Mouse (Mus musculus): ENCODE data around the gene Rnf223.

Rnf223 gene

DNA sequence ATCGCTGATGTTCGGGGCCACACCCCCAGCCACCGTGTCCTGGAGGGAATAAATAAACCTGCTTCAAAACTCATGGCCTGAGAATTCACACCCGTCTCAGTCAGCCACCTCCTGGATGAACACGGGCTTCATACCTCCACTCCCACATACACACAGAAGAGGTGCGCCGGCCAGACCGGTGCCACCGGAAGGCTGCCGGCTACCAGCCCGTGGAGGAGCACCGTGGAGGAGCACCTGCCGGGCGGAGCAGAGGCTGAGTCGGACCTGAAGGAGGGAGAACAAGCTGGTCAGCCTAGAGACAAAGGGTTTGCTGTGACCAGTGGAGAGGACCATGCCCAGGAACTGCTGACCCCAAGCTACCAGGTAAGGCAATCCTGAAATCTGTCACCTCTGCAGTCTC, at the start of gene Rnf223:
TSS of gene Rnf223 (plus strand) at position 78 of the 400 bp plus-strand sequence.
- DNase-seq (ENCODE audit: extremely low spot score, low read depth, low spot score), result no peak

DNA sequence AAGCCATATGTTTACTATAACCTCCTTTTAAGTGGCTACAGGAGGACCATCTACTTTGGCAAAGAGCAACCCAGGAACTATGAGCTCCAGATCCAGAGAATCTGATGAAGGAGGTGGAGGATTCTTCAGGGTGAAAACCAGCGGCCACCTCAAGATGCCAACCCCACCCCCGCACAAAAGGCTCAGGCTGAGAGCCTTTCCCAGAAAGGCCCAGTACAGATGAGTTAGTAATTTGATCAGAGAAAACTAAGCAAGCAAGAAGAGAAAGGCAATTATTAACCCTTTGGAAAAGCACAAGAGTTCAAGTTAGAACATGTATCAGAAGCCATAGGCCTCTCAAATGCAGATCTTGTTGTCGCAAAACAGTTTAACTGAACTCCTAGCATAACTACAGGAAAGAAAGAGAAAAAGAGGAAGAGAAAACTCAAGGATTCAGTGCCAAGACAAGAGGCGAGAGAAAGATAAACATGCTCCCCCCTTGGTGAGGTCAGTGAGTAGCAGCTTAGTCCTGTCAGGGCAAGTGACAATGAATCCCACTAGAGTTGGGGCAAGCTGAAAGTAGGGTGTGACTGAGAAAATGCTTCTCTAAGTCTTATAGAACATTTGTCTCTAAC, 47.6 kb upstream of the Rnf223 start:
- no peak for DNase-seq (ENCODE audit: extremely low spot score, low read depth, low spot score)

DNA sequence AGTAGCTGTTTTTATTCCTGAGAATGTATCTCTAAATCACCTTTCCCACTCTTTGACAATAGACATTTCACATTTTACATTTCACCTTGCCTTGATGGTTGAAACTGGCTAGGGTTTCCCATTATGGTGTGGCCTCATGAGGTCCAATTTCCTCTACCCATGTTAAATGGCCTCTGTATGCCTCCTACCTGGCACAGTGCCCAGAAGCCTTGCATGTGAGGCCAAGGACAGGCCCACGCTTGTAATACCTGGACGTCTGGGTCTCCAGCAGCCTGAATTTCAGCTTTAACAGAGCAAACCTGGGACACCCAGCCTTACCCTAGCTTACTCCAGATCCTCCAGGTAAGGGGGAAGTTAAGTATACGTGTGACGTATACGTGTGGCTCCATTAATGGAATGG, 47.0 kb upstream of the Rnf223 start:
- no peak for DNase-seq (ENCODE audit: extremely low spot score, low read depth, low spot score)

DNA sequence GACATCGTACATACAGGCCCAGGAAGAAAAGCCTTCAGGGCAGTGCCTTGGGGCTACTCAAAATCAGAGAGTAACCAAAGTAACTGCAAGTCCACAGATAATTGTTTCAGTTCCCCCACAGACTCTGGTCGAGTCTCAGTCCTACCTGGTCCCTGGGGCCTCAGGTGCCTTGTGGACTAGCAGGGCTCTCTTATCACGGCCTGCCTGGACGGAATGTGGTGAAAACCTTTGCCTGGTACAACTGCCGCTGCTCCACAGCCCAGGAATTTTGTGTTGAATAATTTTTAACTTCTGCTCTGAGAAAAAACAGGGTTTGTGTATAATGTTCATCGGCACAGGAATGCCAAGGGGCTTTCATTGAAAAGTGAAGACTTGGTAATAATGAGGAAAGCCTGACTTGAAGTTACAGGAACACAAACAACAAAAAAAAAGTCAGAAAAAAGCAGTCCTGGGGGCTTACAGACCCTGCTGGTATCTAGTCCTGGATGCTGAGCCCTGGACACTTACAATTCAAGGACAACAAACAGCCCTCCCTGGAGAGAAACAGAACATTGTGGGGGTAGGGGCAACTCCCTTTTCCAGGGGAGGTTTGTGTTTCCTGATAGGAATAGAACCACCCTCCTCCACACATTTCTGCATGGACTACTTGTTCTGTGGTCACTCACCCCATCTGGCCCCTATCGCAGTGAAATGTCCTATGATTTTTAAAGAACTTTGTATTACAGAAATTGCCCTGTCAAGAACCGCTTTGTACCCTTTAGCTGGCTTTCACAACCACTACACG, 46.0 kb upstream of the Rnf223 start:
- DNase-seq (ENCODE audit: extremely low spot score, low read depth, low spot score), result no peak

DNA sequence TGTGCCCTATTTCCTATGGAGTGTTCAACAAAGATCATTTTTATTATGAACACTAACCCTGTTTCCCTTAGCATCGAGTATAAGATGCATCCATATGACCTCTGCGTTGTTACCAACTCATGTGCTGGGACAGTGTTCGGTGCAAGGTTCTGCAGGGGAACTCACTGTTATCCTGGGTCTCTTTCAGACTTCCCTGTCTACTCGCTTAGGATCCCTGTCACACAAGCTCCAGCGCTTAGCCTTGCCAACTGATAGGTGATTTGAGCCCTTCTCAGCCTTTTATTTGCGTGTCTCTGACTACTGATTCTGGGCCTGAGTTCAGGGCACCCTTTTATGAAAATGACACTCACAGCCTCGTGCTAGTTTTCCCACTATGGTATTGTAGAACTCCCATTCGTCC, 45.1 kb upstream of the Rnf223 start:
- no peak for DNase-seq (ENCODE audit: extremely low spot score, low read depth, low spot score)

DNA sequence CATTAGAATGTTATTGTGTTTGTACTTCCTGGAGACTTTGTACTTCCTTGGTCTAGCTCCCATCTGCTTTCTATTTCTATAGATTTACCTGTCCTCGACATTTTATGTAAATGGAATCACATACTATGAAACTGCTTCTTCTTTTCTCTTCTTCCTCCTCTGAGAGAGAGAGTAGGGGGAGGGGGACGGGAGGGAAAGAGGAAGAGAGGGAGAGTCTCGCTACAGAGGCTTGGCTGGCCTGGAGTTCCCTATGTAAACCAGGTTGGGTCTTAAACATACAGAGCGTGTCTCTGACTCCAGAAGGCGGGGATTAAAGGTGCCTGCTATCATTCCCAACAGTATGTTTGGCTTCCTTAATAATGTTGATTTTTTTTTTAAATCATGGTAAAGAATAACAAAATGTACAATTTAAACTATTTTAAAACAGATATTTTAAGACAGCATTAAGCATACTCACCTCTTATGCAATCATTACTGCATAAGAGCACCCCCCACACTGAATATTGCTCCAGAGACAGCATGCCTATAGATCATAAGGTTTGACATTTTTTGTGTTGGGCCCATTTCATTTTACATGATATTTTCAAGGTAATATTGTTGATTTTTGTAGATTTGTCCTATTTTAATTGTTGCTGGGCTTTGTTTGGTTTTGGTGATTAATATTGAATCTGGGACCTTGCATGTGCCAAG, 42.8 kb upstream of the Rnf223 start:
- DNase-seq (ENCODE audit: extremely low spot score, low read depth, low spot score), result no peak

DNA sequence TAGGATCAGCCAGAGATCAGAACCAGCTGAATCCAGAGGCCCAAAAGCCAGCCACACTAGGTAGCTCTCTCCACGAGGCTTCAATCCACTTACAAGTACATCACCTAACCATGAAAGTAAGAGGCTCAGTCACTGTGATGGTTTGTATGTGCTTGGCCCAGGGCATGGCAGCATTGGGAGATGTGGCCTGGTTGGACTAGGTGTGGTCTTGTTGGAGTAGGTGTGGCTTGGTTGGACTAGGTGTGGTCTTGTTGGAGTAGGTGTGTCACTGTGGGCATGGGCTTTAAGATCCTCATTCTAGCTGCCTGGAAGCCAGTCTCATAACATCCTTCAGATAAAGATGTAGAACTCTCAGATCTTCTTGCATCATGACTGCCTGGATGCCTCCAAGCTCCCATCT, 39.1 kb upstream of the Rnf223 start:
- DNase-seq (ENCODE audit: extremely low spot score, low read depth, low spot score), result no peak

DNA sequence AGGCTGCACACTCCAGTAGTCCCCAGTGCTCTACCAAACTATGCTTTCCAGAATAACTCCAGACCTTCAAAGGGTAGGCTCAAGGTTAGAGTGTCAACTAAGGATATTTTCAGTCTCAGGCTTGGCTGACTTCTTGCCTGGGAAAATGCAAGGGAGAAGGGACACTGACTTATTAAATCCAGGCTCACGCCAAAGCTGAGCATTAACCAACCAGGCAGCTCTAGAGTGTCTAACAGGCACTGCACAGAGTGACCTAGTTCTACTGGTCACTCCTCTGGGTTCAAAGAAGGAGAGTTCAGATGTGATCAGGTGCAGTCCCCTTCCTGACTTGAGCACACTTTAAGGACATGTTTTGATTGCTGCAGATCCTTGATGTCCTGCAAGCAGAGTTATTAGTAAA, 37.5 kb upstream of the Rnf223 start:
- no peak for DNase-seq (ENCODE audit: extremely low spot score, low read depth, low spot score)

DNA sequence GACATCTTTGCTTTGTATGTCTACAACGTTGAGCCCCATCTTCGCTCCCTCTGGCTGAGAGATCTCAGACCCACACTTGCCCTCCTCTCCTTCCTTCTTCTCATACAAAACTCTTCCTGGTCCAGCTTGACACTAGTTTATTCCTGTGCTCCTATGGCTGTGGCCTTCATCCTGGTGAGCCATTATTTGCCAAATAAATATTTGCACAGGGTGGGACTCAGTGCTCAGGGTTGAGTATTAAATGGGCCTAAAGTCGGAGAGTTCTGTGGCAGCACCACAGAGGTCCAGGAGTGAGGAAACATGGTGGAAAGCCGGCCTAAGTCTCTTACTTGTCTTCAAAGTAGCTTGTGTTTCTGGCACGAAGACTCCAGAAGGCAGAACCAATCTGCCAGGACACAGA, 36.6 kb upstream of the Rnf223 start:
- no peak for DNase-seq (ENCODE audit: extremely low spot score, low read depth, low spot score)

DNA sequence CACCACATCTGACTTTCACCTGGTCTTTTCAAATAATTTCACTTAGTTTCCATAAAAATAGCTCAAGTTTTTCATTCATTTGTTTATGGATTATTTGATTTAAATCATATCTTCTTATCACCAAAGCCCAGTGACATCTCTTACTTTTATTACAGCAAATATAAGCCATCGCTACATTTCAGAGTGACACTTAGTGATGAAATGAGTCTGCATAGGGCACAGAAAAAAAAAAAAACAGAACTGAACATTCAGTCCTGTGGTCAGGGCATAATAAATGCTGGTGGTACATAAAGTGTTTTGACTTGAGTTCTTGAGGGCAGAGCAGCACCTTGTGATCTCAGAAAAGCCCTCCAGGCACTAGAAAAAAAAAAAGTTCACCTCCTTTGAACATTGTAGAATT, 34.1 kb upstream of the Rnf223 start:
- DNase-seq (ENCODE audit: extremely low spot score, low read depth, low spot score), result no peak

DNA sequence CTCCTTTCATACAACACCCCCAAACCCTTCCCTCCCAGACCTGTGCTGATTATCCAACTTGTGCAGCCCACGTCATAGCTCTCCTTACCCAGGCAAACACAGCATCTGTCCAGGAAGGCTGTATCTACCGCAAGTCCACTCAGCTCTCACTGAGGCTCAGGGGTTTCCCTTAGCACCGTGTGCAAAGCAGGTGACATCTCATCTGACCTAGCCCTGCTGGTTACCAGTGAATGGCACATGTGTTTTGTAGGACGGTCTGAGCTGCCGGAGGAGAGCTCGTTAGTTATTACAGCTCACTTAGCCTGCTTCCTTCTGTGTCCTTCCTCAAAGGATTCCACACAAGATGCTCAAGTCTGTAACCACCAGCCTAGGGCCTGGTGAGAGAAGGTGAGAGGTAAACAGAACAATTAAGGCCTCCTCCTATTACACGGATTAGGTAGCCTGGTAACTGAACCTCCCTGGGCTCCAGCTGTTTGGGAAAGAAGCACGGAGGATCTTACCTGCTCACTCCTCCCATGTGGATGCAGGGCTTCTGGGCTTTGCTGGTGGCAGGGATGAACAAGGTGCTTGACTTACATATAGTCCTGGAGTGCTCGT, 32.4 kb upstream of the Rnf223 start:
- DNase-seq (ENCODE audit: extremely low spot score, low read depth, low spot score), result no peak

DNA sequence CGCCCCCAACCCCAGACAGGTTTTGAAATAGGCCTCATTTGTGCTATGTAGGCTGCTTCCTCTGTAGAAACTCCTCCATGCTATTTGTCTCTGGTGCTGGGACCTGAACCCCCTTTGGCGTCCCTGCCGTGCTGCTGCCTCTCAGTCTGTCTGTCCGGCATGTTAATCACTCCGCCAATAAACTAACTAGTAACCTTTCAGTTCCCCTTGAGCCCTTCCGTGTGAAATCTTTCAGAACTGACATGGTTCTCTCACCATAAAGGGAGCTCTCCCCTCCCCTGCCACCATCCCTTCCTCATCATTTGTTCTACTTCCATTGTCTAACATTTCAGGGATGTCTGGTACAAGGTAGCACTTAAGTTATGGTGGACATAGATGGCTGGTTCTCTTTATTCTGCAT, 30.9 kb upstream of the Rnf223 start:
- no peak for DNase-seq (ENCODE audit: extremely low spot score, low read depth, low spot score)

DNA sequence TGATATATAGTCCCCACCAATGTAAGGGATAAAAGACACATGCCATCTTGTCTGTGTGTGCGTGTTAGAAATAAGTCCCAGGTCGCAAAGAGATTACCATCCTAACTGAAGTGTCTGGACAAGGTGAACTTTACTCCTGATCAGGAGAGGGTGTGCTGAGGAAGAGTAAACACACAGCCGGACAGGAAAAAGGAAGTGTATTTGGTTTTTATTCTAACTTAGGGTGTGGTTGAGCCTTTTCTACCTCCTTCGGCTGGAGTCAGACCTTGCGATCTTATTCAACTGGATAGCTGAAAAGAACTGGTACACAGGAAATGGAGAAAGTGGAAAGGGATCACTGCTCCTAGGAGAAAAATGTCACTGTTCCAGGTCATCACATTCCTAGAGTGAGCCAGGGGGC, 29.8 kb upstream of the Rnf223 start:
- DNase-seq (ENCODE audit: extremely low spot score, low read depth, low spot score), result no peak

DNA sequence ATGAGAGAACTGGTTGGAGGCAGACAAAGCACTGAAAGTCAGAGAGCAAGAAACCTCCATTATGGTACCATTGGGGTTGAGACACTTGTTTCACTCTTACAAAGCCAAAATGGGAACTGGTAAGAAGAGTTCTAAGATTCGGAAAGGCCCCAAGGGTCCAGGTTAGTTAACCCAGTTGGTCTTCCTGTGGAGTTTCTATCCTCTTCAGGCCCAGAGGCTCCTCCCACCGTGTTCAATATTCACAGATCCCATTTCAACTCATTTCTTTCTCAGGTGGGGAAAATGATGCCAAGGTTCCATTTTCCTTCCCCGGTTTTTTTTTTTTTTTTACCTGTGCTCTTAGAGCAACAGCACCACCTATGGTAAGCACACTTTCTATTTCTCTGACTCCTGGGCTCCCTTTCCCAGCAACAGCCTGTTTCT, 28.8 kb upstream of the Rnf223 start:
- no peak for DNase-seq (ENCODE audit: extremely low spot score, low read depth, low spot score)

DNA sequence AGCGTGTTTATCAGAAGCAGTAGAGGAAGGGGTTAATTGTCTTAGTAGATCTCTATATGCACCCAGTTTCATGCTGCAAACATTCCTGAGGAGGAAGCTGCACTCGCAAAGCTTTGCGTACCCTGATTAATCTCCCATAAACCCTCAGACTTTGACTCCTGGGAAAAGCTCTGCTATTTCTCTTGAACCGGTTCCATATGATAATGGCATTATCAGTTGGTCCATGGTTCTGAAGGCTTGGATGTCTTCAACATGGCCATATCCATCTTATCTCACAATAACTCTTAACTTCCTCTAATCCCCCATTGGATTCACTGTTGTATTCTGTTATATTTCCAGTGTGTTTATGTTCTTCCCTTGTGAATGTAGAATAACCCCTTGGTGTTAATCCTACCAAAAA, 27.0 kb upstream of the Rnf223 start:
- no peak for DNase-seq (ENCODE audit: extremely low spot score, low read depth, low spot score)

DNA sequence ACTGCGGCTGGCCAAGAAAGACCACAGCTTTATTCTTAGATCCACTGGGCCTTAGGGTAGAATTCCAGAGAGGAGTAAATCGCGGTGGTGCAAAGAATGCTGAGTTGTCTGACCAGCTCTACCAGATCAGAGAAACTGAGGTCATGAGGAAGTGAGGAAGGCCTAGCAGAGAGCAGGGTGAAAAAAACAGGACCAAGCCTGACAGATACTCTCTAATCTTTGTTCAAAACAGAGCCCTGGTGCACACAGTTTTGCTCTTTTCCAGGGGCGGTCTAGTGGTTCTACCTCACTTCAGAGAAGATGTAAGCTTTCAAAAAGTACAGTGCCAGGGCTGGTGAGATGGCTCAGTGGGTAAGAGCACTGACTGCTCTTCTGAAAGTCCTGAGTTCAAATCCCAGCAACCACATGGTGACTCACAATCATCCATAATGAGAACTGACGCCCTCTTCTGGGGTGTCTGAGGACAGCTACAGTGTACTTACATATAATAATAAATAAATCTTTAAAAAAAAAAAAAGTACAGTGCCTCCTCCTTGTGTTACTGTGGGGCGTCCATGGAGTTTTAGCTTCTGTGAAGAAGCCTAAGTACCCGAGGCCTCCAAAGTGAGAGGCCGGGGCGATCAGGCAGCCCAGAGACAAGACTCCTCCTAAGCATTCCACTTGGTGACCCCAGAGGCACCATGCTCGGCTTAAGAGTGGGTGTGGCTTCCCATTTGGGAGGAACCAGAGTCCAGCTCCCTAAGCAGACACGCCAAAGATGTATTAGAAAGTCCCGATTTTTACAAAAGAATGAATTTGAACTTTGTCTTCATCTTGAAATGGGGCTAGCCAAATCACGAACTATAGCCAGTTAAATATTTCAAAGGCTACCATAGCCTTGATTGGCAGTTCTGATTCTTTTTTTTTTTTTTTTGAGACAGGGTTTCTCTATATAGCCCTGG, 21.4 kb upstream of the Rnf223 start:
- DNase-seq (ENCODE audit: extremely low spot score, low read depth, low spot score), result no peak

DNA sequence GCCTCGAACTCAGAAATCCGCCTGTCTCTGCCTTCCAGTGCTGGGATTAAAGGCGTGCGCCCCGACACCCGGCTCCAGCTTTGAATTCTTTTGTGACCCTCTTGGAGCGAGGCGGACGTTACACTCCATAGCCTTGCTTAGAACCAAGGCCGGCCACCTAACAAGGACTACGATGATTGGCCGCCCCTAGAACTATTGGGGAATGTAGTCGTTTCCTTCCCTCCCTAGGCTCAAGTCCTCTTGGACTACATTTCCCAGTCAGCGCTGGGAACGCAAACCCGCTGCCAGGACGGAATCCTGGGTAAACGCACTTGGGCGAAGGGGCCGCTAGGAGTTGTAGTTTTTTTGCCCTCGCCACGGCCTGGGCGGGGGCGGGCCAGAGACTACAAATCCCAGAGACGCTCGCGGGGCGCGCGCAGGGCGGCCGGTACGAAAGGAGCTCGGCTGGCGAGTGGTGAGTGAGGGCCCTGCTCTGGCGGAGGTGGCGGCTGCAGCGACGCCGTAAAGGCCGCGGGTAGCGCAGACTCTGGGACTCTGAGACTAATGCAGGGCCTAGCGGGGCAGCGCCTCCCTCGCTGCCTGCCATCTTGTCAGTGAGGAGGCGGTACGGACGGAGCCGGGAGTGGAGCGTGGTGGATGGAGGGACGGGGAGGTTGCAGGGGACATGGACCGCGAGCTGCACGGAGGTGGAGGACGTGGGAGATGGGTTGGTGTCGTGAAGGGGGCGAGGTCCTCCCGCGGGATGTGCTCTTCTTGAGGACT, 20.6 kb upstream of the Rnf223 start, which contains the start of gene 9430015G10Rik:
TSS of gene 9430015G10Rik (plus strand) at position 413 of the 762 bp plus-strand sequence.
- peak; percentile 97 for DNase-seq (ENCODE audit: extremely low spot score, low read depth, low spot score)

DNA sequence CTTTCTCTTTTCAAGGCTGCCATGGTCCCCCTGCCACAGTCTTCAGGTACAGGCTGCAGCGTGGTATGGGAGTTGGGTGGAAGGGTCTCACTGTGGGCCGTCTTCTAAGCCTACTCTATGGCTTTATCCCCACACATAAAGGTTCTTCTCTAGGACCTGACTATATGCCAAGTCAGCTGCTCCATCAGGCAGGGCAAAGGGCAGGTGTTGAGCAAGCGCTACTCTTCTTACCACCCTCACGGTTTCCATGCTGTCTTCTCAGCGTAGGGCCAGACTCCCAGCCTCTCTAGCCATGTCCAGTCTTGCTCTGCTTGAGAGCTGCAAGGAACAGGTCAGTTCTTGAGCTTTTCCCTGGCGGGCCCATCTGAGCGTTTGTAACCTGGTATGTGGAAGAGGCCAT, 6.2 kb upstream of the Rnf223 start:
- DNase-seq (ENCODE audit: extremely low spot score, low read depth, low spot score), result no peak

DNA sequence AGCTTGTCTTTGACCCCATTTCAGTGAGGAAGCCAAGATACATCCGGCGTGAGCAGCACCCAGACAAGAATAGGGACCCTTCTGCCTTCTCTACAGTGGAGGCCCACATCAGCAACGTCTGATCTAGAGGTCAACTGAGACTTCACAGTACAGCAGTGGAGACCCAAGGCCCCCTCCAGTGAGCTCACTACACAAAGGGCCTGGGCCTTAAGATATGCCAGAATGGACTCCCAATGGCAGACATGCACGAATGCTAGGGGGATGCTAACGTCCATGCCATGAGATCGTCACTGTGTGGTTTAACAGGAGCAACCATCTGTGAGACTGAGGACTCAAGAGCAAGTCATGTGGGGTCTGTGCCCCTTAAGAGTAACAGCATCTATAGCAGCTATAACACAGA, 4.9 kb upstream of the Rnf223 start:
- DNase-seq (ENCODE audit: extremely low spot score, low read depth, low spot score), result no peak

DNA sequence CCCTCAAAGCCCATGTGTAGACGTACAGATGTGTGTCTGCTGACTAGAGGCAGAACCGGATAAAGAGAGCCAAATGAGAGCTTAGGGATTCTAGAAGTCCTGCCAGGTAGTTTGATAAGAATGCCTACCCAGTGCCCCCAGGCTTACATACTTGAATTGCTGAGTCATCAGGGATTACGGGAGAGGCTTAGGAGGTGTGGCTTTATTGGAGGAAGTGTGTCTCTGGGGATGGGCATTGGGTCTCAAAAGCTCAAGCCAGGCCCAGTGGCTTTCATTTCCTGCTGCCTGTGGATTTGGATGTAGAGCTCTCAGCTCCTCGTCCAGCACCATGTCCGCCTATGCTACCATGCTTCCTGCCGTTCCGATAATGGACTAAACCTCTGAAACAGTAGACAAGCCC, 3.5 kb upstream of the Rnf223 start:
- no peak for DNase-seq (ENCODE audit: extremely low spot score, low read depth, low spot score)

All from hindlimb bud, embryonic 11.5 days (tissue).